Mouse (Mus musculus): ENCODE measurements around the gene Rps6ka1.
A peak's percentile ranks its signal among the peaks of the same experiment; 100 is the strongest.

DNA sequence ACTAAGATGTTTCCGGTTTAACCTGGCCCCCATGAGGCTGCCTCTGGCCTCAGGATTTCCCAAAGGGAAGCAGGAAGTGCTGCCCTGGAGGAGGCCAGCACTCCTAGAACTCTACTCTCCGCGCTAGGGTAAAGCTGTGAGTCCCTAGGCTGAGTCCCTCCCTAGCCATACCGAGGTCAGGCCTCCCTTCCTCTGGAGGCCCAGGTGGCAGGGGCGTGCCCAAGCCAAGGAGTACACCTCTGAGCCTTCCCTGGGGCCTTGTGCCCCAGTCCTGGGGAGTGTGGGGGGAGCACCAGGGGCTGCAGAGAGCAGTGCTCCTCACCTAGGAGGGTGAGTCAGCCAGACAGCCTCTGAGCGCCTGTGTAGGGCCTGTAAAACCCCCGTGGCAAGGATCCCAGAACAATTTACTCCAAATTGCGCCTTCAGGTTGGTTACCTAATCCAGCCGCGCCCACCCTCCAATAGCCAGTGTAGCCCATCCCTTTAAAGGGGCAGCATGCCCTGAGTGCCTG lies 1.6 kb downstream of the Rps6ka1 start:
- TF ChIP-seq CTCF (IDR thresholded peaks at IDR 0.05; ENCODE audit: borderline replicate concordance, insufficient read depth, low read depth, low read length), result no peak
- 0 out of 2 replicates have a peak, but pooled peaks have one; percentile 8 for TF ChIP-seq POLR2A (IDR thresholded peaks at IDR 0.05; ENCODE audit: borderline replicate concordance, insufficient read depth, low read length)

Measured in cerebellum, adult 2 months (tissue).